Comparison of ENCODE assay signal across 8 mouse cellular contexts in the genomic region with DNA sequence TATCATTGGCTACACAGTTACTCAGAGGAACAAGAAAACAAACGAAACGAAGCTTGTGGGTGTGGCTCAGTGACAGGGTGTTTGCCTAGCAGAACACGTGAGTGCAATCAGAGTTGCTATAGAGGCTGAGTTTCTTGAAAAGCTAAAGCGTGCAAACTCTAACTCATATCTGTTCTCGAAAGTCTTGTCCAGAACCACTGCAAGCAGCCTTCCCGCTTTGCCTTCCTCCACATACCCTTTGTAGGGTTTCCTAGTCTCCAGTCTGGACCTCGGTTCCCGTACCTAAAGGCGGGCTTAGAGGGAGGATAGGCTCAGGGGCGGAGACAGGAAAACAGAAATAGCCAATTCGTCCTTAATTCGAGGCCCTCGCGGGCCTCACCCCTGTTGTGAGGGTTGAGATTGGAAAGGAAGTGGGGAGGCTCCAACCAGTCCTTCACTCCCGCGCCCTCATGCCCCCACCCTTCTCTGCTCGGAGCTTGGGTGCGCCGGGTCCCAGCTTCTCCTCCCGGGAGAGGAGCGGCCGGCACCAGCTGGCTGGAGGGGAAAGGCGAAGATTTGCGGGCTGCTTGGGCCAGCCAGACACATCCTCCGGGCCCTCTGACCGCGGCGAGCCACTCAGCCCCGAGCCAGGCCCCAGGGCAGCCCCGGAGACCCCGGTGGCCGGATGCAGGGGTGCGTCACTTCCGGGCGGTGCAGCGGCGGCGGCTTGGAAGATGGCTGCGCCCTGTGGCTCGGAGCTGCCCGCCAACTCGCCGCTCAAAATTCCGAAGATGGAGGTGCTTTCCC. TPM values are rescaled to one million over a fixed set of nuclear protein-coding genes. Genes with fewer than 3 reads are reported as not detected.
DNase-seq lines count a peak whose midpoint lies in the region; ATAC-seq and TF ChIP-seq lines count a peak whose summit lies in the region.

A gene (plus strand): TSS at position 709 of the 786 bp plus-strand sequence.

- peak; percentile 65 for DNase-seq in ES-E14 (ENCODE audit: low read depth, low spot score)
- DNase-seq in cerebellum, adult 18-20 months = peak; percentile 92 to 93
- peak; percentile 89 for DNase-seq in forebrain, postnatal 0 days
- DNase-seq in heart, postnatal 4 days = peak; percentile 94
- DNase-seq in layer of hippocampus, adult 8-10 months (ENCODE audit: low spot score in 2 of 2) = peak; percentile 76 to 82
- peak; percentile 83 for DNase-seq in ovary, adult 18-20 months (ENCODE audit: low spot score)
- peak; percentile 77 for DNase-seq in thymus, postnatal 0 days (ENCODE audit: low spot score)

- peak within 1 kb of the TSS; percentile 89 to 99 for H3K4me3 ChIP-seq in ES-E14 (ENCODE audit: insufficient read depth in 1 of 2, low read depth in 1 of 2, low read length in 2 of 2, poor library complexity in 1 of 2, severe bottlenecking in 1 of 2)
- H3K4me3 ChIP-seq in forebrain, postnatal 0 days (ENCODE audit: low read depth, low read length) = peak within 1 kb of the TSS; percentile 93
- peak within 1 kb of the TSS; percentile 96 for H3K4me3 ChIP-seq in lung, embryonic 15.5 days

- H3K4me2 ChIP-seq in forebrain, postnatal 0 days (ENCODE audit: low read depth) = peak within 1 kb of the TSS; percentile 73
- H3K4me2 ChIP-seq in lung, embryonic 15.5 days = peak within 1 kb of the TSS; percentile 85

- H3K9ac ChIP-seq in ES-E14 (ENCODE audit: insufficient read depth, low read depth, low read length, poor library complexity, severe bottlenecking) = peak within 1 kb of the TSS; percentile 98
- H3K9ac ChIP-seq in forebrain, postnatal 0 days = peak within 1 kb of the TSS; percentile 84
- peak within 1 kb of the TSS; percentile 92 for H3K9ac ChIP-seq in lung, embryonic 15.5 days

- peaks cover 2% of the 10 kb centered on the region; the same call in 1 of the 2 replicates for H3K36me3 ChIP-seq in ES-E14 (ENCODE audit: control insufficient read depth, insufficient read depth, low read length, poor library complexity, severe bottlenecking)
- no peaks in the 10 kb centered on the region; the same call in 1 of the 2 replicates for H3K36me3 ChIP-seq in forebrain, postnatal 0 days (ENCODE audit: insufficient read depth)
- H3K36me3 ChIP-seq in lung, embryonic 15.5 days = no peaks in the 10 kb centered on the region

- WGBS in forebrain, postnatal 0 days = 3% methylated on average over 41 of the region's 44 CpGs
- under 1% methylated on average over 44 of the region's 44 CpGs for WGBS in lung, embryonic 15.5 days

- TF ChIP-seq CTCF in forebrain, postnatal 0 days (IDR thresholded peaks at IDR 0.05; ENCODE audit: low read depth) = no peak

- H3K27ac ChIP-seq in ES-E14 (ENCODE audit: insufficient read depth, low read depth, low read length, poor library complexity, severe bottlenecking) = peak within 1 kb of the TSS; percentile 99
- H3K27ac ChIP-seq in forebrain, postnatal 0 days (ENCODE audit: low read depth, low read length) = peak within 1 kb of the TSS; percentile 97
- H3K27ac ChIP-seq in lung, embryonic 15.5 days = peak within 1 kb of the TSS; percentile 100

- no peaks in the 10 kb centered on the region for H3K9me3 ChIP-seq in ES-E14 (ENCODE audit: control insufficient read depth, insufficient read depth, low read depth, low read length)
- no peaks in the 10 kb centered on the region for H3K9me3 ChIP-seq in forebrain, postnatal 0 days (ENCODE audit: low read length)
- H3K9me3 ChIP-seq in lung, embryonic 15.5 days = no peaks in the 10 kb centered on the region

- ATAC-seq in forebrain, postnatal 0 days = peak; percentile 97
- ATAC-seq in lung, embryonic 15.5 days (ENCODE audit: borderline replicate concordance, extremely low read depth, low FRiP score, low TSS enrichment) = peak; percentile 97

- H3K27me3 ChIP-seq in forebrain, postnatal 0 days (ENCODE audit: insufficient read depth, low read length) = no peaks in the 10 kb centered on the region
- H3K27me3 ChIP-seq in lung, embryonic 15.5 days = no peaks in the 10 kb centered on the region

- H3K4me1 ChIP-seq in ES-E14 (ENCODE audit: control insufficient read depth in 2 of 2, insufficient read depth in 2 of 2, low read length in 2 of 2, poor library complexity in 1 of 2) = peaks cover 5 to 17% of the 10 kb centered on the region in 2 experiments; a peak in 3 of 4 replicates
- peaks cover 13% of the 10 kb centered on the region; the same call in 1 of the 2 replicates for H3K4me1 ChIP-seq in forebrain, postnatal 0 days (ENCODE audit: insufficient read depth)
- peaks cover 19% of the 10 kb centered on the region for H3K4me1 ChIP-seq in lung, embryonic 15.5 days

- in situ Hi-C loops in ES-E14 (cut with MboI; ENCODE audit: low sequenced_read_pairs in 2 of 2, unreplicated experiment in 2 of 2) = no loop called here

TF ChIP-seq in ES-E14, 5 proteins besides CTCF, POLR2A, EP300 and RAD21:
- no peak for TF ChIP-seq HCFC1 (IDR thresholded peaks at IDR 0.05; ENCODE audit: borderline replicate concordance, insufficient read depth, low read length)
- TF ChIP-seq ZNF384 (IDR thresholded peaks at IDR 0.05; ENCODE audit: low read depth, low read length) = no peak
- TF ChIP-seq MAFK (IDR thresholded peaks at IDR 0.05; ENCODE audit: insufficient read depth, low read depth, low read length) = no peak
- TF ChIP-seq CHD2 (IDR thresholded peaks at IDR 0.05; ENCODE audit: low read depth, low read length) = no peak
- TF ChIP-seq ZC3H11A (IDR thresholded peaks at IDR 0.05; ENCODE audit: borderline replicate concordance, low read depth, low read length) = no peak

RNA-seq across cellular contexts. Expression of the gene that starts here (rescaled TPM):
- total RNA-seq in ES-E14 (2012; rRNA removed) = 66.9 and 81.3 TPM in 2 replicates
- total RNA-seq in forebrain, postnatal 0 days (2014; rRNA removed) = 43.3 and 122 TPM in 2 replicates
- polyA plus RNA-seq in forebrain, postnatal 0 days (2015; fragmentation: Nextera tagmentation; extraction: Ambion mirVana) = 15.3 and 19.5 TPM in 2 replicates
- total RNA-seq in heart, postnatal 4 days (2021) = 10 to 100 TPM; 15.2 to 20.6 TPM
- total RNA-seq in layer of hippocampus, adult 8-10 months (2022) = 10 to 100 TPM; 20.2 to 25.7 (median 23.6) TPM
- polyA plus RNA-seq in lung, embryonic 15.5 days (2015; fragmentation: Nextera tagmentation; extraction: Ambion mirVana) = 26.1 and 26.9 TPM in 2 replicates
- polyA plus RNA-seq in thymus, postnatal 0 days (2015; fragmentation: Nextera tagmentation; extraction: Ambion mirVana) = 15.5 and 16.7 TPM in 2 replicates

Comparison
In these comparisons a context has a peak if more than half of its experiments do, and no peak if none do; other contexts are left out.
1. Peak in every context shown above with its lines: DNase-seq, ATAC-seq, H3K4me3 ChIP-seq and H3K27ac ChIP-seq.